Mouse (Mus musculus) hindbrain, embryonic 16.5 days (tissue): ENCODE results near the gene Rassf1. TPM values are rescaled to one million over a fixed set of nuclear protein-coding genes. Genes with fewer than 3 reads are reported as not detected.

Source experiments
- ATAC-seq: fragments of 200-750 bp; cut with Nextera tagmentation; 2 replicates; pipeline ENCODE4 v1.8.0; 2017; ENCODE audit warnings: moderate TSS enrichment, moderate library complexity
- H3K27ac ChIP-seq: fragments of 300-500 bp; sonication (generic); 2 replicates; pipeline ENCODE4 v1.5.1; 2014; ENCODE audit warnings: low read depth, mild to moderate bottlenecking, control low read depth, low read length, moderate library complexity
- H3K27me3 ChIP-seq: fragments of 300-500 bp; sonication (generic); replicated peaks from 2 replicates; pipeline ENCODE4 v1.6.1; 2014; ENCODE audit warnings: low read length; ENCODE audit not compliant: control insufficient read depth, insufficient read depth
- H3K36me3 ChIP-seq: fragments of 300-500 bp; sonication (generic); 2 replicates; pipeline ENCODE4 v1.6.1; 2014; ENCODE audit warnings: mild to moderate bottlenecking, low read length, moderate library complexity, mixed read lengths; ENCODE audit not compliant: control insufficient read depth, insufficient read depth
- H3K4me1 ChIP-seq: fragments of 300-500 bp; sonication (generic); 2 replicates; pipeline ENCODE4 v1.6.1; 2014; ENCODE audit warnings: low read depth, low read length; ENCODE audit not compliant: control insufficient read depth, insufficient read depth
- H3K4me2 ChIP-seq: fragments of 300-500 bp; sonication (generic); 2 replicates; pipeline ENCODE4 v1.6.1; 2014; ENCODE audit warnings: mild to moderate bottlenecking, low read length, control low read depth, moderate library complexity
- H3K4me3 ChIP-seq: fragments of 300-500 bp; sonication (generic); 2 replicates; pipeline ENCODE4 v1.5.1; 2014; ENCODE audit warnings: mild to moderate bottlenecking, low read length, control low read depth, moderate library complexity
- H3K9ac ChIP-seq: fragments of 300-500 bp; sonication (generic); 2 replicates; pipeline ENCODE4 v1.6.1; 2014; ENCODE audit warnings: low read depth, mild to moderate bottlenecking, control low read depth, low read length, moderate library complexity
- H3K9me3 ChIP-seq: fragments of 300-500 bp; sonication (generic); 2 replicates; pipeline ENCODE4 v1.6.1; 2014; ENCODE audit warnings: mild to moderate bottlenecking, low read length, moderate library complexity; ENCODE audit not compliant: control insufficient read depth
- WGBS: fragments of 180-500 bp; shearing (Covaris S2); extraction: QIAGEN DNeasy Blood & Tissue Kit; methylation state at CpG from one replicate; pipeline ENCODE4 v1.1.7; 2014; 5-methylcytosine and 5-hydroxymethylcytosine counted together
- polyA plus RNA-seq: library from polyadenylated mRNA; unstranded; fragments of >200 nt; fragmentation: Nextera tagmentation; extraction: Ambion mirVana; gene quantifications from 2 replicates; pipeline ENCODE4 v1.2.1, GENCODE M21; 2015

Gene Rassf1
- polyA plus RNA-seq, 1 experiment from 2014 or later: 45.8 TPM

DNA sequence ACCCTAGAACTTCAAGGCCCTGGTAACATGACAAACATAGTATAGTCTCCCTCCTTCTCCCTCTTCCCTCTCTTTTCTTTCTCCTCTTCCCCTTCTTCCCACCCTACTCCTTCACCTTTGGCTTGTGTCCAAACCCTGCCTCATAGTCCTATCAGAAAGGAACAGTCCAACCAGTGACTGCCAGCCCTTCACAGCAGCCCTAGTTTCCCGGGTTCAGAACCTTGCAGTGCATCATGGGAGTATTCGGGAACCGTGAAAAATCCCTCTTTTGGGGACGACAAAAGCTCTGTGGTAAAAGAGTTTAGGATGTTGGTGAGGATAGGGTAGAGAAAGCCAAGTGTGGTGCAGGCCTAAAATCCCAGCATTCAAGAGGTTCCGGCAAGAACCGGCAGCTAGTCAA lies 31.0 kb upstream of the Rassf1 start:
- Histone ChIP-seq H3K27ac (no peak overlapping the region), H3K4me1 (peaks cover 6% of the 10 kb centered on the region), H3K27me3 (peaks cover 10% of the 10 kb centered on the region), H3K4me3 (no peak overlapping the region), H3K9ac (no peak overlapping the region), H3K4me2 (no peak overlapping the region), H3K36me3 (no peaks in the 10 kb centered on the region), H3K9me3 (no peaks in the 10 kb centered on the region)
- ATAC-seq: no peak
- WGBS: 36% methylated on average over 6 of the region's 6 CpGs

DNA sequence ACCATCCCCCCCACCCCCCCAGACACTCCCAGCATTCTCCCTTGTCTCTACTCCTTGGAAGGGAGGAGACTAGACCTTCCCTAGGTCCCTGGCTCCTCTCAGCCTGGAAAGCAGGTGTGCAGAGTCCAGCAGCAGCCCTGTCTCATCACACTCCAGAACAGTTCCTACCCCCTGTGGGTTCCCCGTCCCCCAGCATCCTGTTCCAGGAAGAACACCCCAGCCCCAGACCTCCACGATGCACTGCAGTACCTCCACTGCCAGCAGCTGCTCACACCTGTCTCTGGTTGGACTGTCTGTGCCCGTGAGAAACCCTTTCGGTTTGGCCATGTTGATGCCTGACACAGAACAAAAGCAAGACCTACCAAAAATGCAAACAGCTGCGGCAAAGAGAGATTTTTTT lies 30.2 kb upstream of the Rassf1 start:
- Histone ChIP-seq H3K9ac (no peak overlapping the region), H3K27me3 (peaks cover 10% of the 10 kb centered on the region), H3K9me3 (no peaks in the 10 kb centered on the region), H3K27ac (no peak overlapping the region; the same call in 1 of the 2 replicates), H3K36me3 (no peaks in the 10 kb centered on the region), H3K4me2 (no peak overlapping the region), H3K4me1 (peaks cover 6% of the 10 kb centered on the region), H3K4me3 (no peak overlapping the region)
- WGBS: 57% methylated on average over 5 of the region's 5 CpGs
- no peak for ATAC-seq

- Histone ChIP-seq H3K36me3 (no peaks in the 10 kb centered on the region), H3K9ac (peak overlapping the region; percentile 28), H3K4me3 (no peak overlapping the region), H3K27me3 (peaks cover 10% of the 10 kb centered on the region), H3K9me3 (no peaks in the 10 kb centered on the region), H3K4me2 (0 out of 2 replicates have a peak overlapping the region, but pooled peaks have one; percentile 3), H3K4me1 (peaks cover 6% of the 10 kb centered on the region), H3K27ac (no peak overlapping the region)
- no peak for ATAC-seq
- 28% methylated on average over 21 of the region's 25 CpGs for WGBS
These were observed 29.5 kb upstream of the Rassf1 start for GRCm38 (mm10) chr9:107521711-107522399.

DNA sequence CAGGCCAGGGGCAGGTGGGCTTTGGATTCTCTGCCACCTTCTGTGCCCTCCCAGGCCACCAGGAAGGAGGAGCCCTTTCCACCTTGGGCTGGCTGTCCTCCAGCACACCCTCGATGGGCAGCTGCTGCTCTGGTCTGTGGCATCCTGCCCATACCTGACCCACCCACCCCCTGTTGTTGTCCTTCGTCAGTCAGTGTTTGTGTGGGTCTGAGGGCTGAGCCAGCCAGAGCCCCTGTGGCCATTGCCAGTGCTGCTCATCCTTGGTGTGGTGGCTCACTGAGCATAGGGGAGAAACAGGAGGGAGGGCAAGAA lies 29.0 kb upstream of the Rassf1 start:
- H3K4me2 ChIP-seq: no peak overlapping the region

DNA sequence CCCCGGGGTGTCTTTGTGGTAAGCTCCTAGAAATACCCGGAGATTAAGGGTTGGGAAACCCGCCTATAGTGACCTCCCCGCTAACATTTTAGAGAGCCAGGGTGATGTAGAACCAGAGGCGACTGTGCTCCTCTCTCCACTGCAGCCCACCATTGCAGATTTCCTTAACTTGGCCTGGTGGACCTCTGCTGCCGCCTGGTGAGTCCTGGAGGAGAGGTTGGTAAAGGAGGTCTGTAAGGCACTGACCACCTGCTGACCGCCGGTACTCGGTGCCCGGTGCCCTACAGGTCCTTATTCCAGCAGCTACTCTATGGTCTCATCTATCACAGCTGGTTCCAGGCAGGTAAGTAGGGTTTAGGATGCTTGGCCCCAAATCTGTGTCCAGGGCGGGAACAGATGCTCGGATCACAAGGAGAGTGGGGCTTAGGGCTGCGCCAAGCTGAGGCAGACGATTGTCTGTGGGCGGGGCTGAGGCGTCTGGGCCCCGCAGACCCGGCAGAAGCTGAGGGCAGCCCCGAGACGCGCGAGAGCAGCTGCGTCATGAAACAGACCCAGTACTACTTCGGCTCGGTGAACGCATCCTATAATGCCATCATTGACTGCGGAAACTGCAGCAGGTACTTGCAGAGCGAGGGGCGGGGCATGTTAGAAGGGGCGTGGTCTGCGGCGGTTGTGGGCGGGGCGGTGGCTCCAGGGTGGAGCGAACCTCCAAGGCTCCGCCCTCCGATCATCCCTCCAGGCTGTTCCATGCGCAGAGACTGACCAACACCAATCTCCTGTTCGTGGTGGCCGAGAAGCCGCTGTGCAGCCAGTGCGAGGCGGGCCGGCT lies 24.9 kb upstream of the Rassf1 start:
- ATAC-seq: peak; percentile 67
- peaks cover 13% of the 10 kb centered on the region for H3K27me3 ChIP-seq
- WGBS: 6% methylated on average over 42 of the region's 44 CpGs
- peak overlapping the region; percentile 49 for H3K4me2 ChIP-seq
- peak overlapping the region; percentile 27 for H3K9ac ChIP-seq
- H3K9me3 ChIP-seq: no peaks in the 10 kb centered on the region
- no peak overlapping the region for H3K27ac ChIP-seq
- peaks cover 6% of the 10 kb centered on the region for H3K4me1 ChIP-seq
- peak overlapping the region; percentile 29 for H3K4me3 ChIP-seq
- no peaks in the 10 kb centered on the region for H3K36me3 ChIP-seq

More for the DNA sequence above, 29.0 kb upstream of the Rassf1 start:
- H3K4me1 ChIP-seq: peaks cover 6% of the 10 kb centered on the region
- no peaks in the 10 kb centered on the region for H3K36me3 ChIP-seq
- H3K9me3 ChIP-seq: no peaks in the 10 kb centered on the region
- no peak overlapping the region for H3K4me3 ChIP-seq
- 25% methylated on average over 2 of the region's 2 CpGs for WGBS
- ATAC-seq: no peak
- H3K27me3 ChIP-seq: peaks cover 12% of the 10 kb centered on the region
- peak overlapping the region; percentile 28 for H3K9ac ChIP-seq
- no peak overlapping the region for H3K27ac ChIP-seq

DNA sequence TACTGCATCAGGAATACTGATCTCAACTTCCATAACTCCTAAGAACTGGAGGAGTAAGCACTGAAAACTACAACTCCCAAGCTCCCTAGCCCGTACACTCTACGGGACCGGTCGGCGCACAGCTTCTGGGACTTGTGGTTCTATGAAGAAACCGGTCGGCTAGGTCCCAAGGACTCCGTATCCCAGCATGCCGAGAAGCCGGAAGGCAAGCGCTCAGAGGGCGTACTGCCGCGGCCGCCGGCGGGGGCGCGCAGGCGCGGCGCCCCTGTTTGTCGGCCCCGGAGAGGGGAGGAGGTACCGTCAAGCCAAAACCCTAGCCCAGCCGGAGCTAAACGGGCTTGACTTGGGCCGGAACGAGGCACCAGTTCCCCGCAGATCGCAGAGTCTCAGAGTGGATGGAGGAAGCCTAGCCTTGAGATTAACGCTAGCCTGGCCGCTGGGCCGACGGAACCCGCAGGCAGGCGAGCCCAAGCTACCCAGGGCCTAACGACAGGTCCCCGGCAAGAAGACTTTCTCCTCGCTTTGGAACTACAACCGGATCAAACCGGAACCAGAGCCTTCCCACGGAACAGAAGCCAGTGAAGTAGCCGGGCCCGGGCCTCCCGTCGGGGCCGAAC lies 17.5 kb upstream of the Rassf1 start, which contains the start of gene Tmem115:
Gene Tmem115, plus strand, starts transcription at position 155 of the 617 bp plus-strand sequence.
- under 1% methylated on average over 48 of the region's 48 CpGs for WGBS
- peaks cover 28% of the 10 kb centered on the region for H3K4me1 ChIP-seq
- H3K27ac ChIP-seq: peak within 1 kb of the TSS; percentile 68; the same call in 1 of the 2 replicates

GRCm38 (mm10) chr9:107534408-107535202 lies 16.8 kb upstream of the Rassf1 start:
- H3K9me3 ChIP-seq: no peaks in the 10 kb centered on the region
- H3K4me1 ChIP-seq: peaks cover 28% of the 10 kb centered on the region
- WGBS: under 1% methylated on average over 40 of the region's 40 CpGs
- peaks cover 12% of the 10 kb centered on the region for H3K36me3 ChIP-seq
- H3K27ac ChIP-seq: peak overlapping the region; percentile 68; the same call in 1 of the 2 replicates
- peak overlapping the region; percentile 99 for H3K4me2 ChIP-seq
- peak overlapping the region; percentile 94 for H3K4me3 ChIP-seq
- no peaks in the 10 kb centered on the region for H3K27me3 ChIP-seq
- ATAC-seq: no peak
- H3K9ac ChIP-seq: peak overlapping the region; percentile 90

More for the DNA sequence above, 17.5 kb upstream of the Rassf1 start, which contains the start of gene Tmem115:
- H3K9me3 ChIP-seq: no peaks in the 10 kb centered on the region
- peak within 1 kb of the TSS; percentile 94 for H3K4me3 ChIP-seq
- peaks cover 6% of the 10 kb centered on the region for H3K36me3 ChIP-seq
- peak within 1 kb of the TSS; percentile 90 for H3K9ac ChIP-seq
- no peaks in the 10 kb centered on the region for H3K27me3 ChIP-seq
- peak within 1 kb of the TSS; percentile 99 for H3K4me2 ChIP-seq
- ATAC-seq: peak; percentile 99

GRCm38 (mm10) chr9:107538231-107538630 lies 13.1 kb upstream of the Rassf1 start:
- Histone ChIP-seq H3K36me3 (peaks cover 17% of the 10 kb centered on the region), H3K4me2 (no peak overlapping the region), H3K9me3 (no peaks in the 10 kb centered on the region), H3K4me3 (no peak overlapping the region), H3K27ac (no peak overlapping the region), H3K9ac (no peak overlapping the region), H3K27me3 (no peaks in the 10 kb centered on the region), H3K4me1 (peaks cover 47% of the 10 kb centered on the region)
- WGBS: 87% methylated on average over 7 of the region's 7 CpGs
- no peak for ATAC-seq
